Mouse (Mus musculus) embryonic facial prominence, embryonic 13.5 days (tissue): Measurements from ENCODE around the gene Insl3. TPM values are rescaled to one million over a fixed set of nuclear protein-coding genes. Genes with fewer than 3 reads are reported as not detected.

ENCODE experiments used
- ATAC-seq: fragments of 200-750 bp; cut with Nextera tagmentation; 2 replicates; pipeline ENCODE4 v1.8.0; 2017; ENCODE audit warnings: low read depth; ENCODE audit not compliant: insufficient number of reproducible peaks, insufficient read depth, low FRiP score, low TSS enrichment
- H3K27ac ChIP-seq: fragments of 300-500 bp; sonication (generic); 2 replicates; pipeline ENCODE4 v1.5.1; 2015; ENCODE audit warnings: moderate library complexity, mild to moderate bottlenecking, inconsistent platforms
- H3K27me3 ChIP-seq: fragments of 300-500 bp; sonication (generic); 2 replicates; pipeline ENCODE4 v1.6.1; 2015; ENCODE audit warnings: mild to moderate bottlenecking, inconsistent platforms
- H3K36me3 ChIP-seq: fragments of 300-500 bp; sonication (generic); 2 replicates; pipeline ENCODE4 v1.6.1; 2015; ENCODE audit warnings: mild to moderate bottlenecking, inconsistent platforms
- H3K4me1 ChIP-seq: fragments of 300-500 bp; sonication (generic); 2 replicates; pipeline ENCODE4 v1.6.1; 2015; ENCODE audit warnings: inconsistent platforms
- H3K4me2 ChIP-seq: fragments of 300-500 bp; sonication (generic); 2 replicates; pipeline ENCODE4 v1.6.1; 2015; ENCODE audit warnings: moderate library complexity, mild to moderate bottlenecking, inconsistent platforms
- H3K4me3 ChIP-seq: fragments of 300-500 bp; sonication (generic); 2 replicates; pipeline ENCODE4 v1.5.1; 2015; ENCODE audit warnings: mild to moderate bottlenecking, inconsistent platforms
- H3K9ac ChIP-seq: fragments of 300-500 bp; sonication (generic); 2 replicates; pipeline ENCODE4 v1.6.1; 2015; ENCODE audit warnings: mild to moderate bottlenecking, inconsistent platforms
- H3K9me3 ChIP-seq: fragments of 300-500 bp; sonication (generic); 2 replicates; pipeline ENCODE4 v1.6.1; 2016; ENCODE audit warnings: inconsistent platforms
- WGBS: fragments of 180-500 bp; shearing (Covaris S2); methylation state at CpG from one replicate; pipeline ENCODE4 v1.1.7; 2015; ENCODE audit warnings: mixed read lengths; 5-methylcytosine and 5-hydroxymethylcytosine counted together
- polyA plus RNA-seq: library from polyadenylated mRNA; unstranded; fragments of >200 nt; fragmentation: Nextera tagmentation; extraction: Ambion mirVana; gene quantifications from 2 replicates; pipeline ENCODE4 v1.2.1, GENCODE M21; 2015

Insl3 gene
- 0.89 TPM in 1 of 2 replicates, not detected in the other for polyA plus RNA-seq

DNA sequence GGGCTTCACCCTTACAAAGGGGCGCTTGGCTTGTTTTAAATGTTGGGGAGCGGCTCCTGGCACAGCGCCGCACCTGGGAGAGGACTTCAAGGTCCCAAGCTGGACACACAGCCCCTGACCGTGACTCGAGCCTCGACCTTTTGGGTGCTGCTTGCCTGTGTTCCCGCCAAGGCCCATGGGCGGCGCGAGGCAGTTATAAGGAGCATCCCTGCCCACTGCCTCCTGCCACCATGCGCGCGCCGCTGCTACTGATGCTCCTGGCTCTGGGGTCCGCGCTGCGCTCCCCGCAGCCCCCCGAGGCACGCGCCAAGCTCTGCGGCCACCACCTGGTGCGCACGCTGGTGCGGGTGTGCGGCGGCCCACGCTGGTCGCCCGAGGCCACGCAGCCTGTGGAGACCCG lies at the start of gene Insl3:
Gene Insl3 (plus strand): TSS at position 187 of the 400 bp plus-strand sequence.
- Histone ChIP-seq H3K9ac (no peak within 1 kb of the TSS), H3K27ac (no peak within 1 kb of the TSS), H3K4me2 (no peak within 1 kb of the TSS), H3K4me3 (0 out of 2 replicates have a peak within 1 kb of the TSS, but pooled peaks have one; percentile 6), H3K4me1 (peaks cover 41% of the 10 kb centered on the region), H3K27me3 (peaks cover 100% of the 10 kb centered on the region), H3K36me3 (no peaks in the 10 kb centered on the region), H3K9me3 (0 out of 2 replicates have a peak, but pooled peaks cover 2% of the 10 kb centered on the region)
- WGBS: 5% methylated on average over 33 of the region's 33 CpGs
- no peak for ATAC-seq

DNA sequence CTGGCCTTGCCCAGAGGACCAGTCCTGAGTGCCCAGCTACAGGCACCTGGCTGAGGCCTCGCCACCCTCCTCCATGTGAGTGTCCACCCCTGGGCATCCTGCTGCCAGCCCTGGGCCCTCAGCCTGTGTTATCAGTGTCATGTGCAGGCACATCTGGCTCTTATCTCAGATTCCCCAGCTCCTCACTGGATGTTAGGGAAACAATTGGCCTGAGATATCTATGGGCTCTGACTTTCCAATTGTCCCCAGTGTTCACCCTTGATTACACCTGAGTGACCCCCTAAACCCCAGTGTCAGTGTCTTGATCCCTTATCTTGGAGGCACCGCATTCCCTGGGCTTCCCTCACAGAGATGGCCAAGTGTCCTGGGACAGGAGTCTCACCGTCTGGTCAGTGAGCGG lies 49.7 kb upstream of the Insl3 start:
- Histone ChIP-seq H3K36me3 (no peaks in the 10 kb centered on the region), H3K27me3 (peaks cover 24% of the 10 kb centered on the region), H3K9me3 (no peaks in the 10 kb centered on the region), H3K4me2 (no peak overlapping the region), H3K4me1 (peaks cover 5% of the 10 kb centered on the region; the same call in 1 of the 2 replicates), H3K27ac (no peak overlapping the region), H3K9ac (no peak overlapping the region), H3K4me3 (no peak overlapping the region)
- ATAC-seq: no peak
- WGBS: 97% methylated on average over 4 of the region's 4 CpGs

DNA sequence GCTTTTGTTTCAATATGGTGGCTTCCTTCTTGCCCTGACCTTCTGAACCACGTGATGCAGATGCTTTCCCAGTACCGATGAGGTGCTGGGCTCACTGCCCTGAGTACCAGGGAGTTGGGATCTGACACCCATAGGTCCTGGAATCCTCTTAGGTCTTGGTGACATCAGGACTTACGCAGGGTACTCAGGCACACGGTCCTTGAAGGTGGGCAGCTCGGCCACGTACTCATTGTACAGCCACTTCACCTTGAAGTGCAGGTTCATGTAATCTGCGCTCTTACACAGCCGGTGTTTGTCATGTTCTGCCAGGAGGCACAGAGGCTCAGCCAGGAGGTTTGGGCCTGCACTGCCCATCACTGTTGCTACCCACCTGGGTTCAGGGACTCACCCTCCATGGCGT lies 43.5 kb upstream of the Insl3 start:
- no peak overlapping the region for H3K4me2 ChIP-seq
- no peaks in the 10 kb centered on the region; the same call in 1 of the 2 replicates for H3K27me3 ChIP-seq
- WGBS: 80% methylated on average over 9 of the region's 9 CpGs
- H3K4me3 ChIP-seq: no peak overlapping the region
- H3K4me1 ChIP-seq: no peaks in the 10 kb centered on the region
- no peak for ATAC-seq
- no peaks in the 10 kb centered on the region for H3K36me3 ChIP-seq
- no peak overlapping the region for H3K27ac ChIP-seq
- H3K9ac ChIP-seq: no peak overlapping the region
- no peaks in the 10 kb centered on the region for H3K9me3 ChIP-seq

DNA sequence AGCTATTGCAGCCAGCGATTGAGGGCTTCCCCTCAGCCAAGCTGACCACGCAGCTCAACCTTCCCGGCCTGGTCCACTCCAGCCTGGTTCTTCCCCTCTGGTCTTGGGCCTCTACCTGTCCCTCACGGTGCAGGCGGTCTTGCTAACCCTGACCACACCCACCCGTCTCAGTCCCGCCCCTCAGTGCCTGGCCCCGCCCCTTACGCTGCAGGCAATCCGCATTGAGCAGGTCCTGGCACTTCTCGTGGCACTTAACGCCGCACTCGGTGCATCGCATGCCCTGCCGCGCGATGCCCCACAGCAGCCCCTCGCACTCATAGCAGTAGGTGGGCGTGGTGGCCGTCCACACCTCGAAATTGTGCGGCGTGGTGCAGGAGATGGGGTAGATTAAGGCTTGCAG lies 34.4 kb upstream of the Insl3 start:
- 1% methylated on average over 24 of the region's 24 CpGs for WGBS
- peak overlapping the region; percentile 46; the same call in 1 of the 2 replicates for H3K9ac ChIP-seq
- H3K27ac ChIP-seq: no peak overlapping the region
- H3K27me3 ChIP-seq: peaks cover 74% of the 10 kb centered on the region
- 0 out of 2 replicates have a peak, but pooled peaks have one; percentile 27 for ATAC-seq
- H3K4me2 ChIP-seq: peak overlapping the region; percentile 54
- H3K9me3 ChIP-seq: no peaks in the 10 kb centered on the region
- peak overlapping the region; percentile 24 for H3K4me3 ChIP-seq
- peaks cover 9% of the 10 kb centered on the region for H3K4me1 ChIP-seq
- H3K36me3 ChIP-seq: no peaks in the 10 kb centered on the region

DNA sequence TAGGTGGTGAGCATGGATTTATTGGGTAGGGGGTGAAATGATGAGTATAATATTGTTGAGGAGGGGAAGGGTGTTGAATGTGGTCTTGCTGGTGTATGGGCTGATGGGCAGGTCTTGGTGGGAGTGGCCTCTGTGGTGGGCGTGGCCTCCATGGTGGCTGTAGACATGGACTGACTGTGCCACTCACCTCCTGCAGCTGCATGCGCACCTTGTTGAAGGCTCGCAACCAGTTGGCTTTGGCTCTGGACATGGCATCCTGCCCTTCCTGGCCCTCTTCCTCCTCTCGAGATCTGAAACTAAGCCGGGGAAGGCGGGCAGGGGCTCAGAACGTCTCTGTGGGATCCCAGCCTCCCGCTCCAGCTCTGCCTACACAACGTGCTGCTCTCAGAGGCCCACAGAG lies 31.2 kb upstream of the Insl3 start:
- no peak for ATAC-seq
- peaks cover 13% of the 10 kb centered on the region for H3K4me1 ChIP-seq
- H3K9me3 ChIP-seq: no peaks in the 10 kb centered on the region
- H3K9ac ChIP-seq: 0 out of 2 replicates have a peak overlapping the region, but pooled peaks have one; percentile 44
- no peak overlapping the region for H3K27ac ChIP-seq
- H3K4me3 ChIP-seq: no peak overlapping the region
- no peak overlapping the region for H3K4me2 ChIP-seq
- H3K36me3 ChIP-seq: no peaks in the 10 kb centered on the region
- H3K27me3 ChIP-seq: peaks cover 91% of the 10 kb centered on the region
- WGBS: 29% methylated on average over 9 of the region's 9 CpGs

DNA sequence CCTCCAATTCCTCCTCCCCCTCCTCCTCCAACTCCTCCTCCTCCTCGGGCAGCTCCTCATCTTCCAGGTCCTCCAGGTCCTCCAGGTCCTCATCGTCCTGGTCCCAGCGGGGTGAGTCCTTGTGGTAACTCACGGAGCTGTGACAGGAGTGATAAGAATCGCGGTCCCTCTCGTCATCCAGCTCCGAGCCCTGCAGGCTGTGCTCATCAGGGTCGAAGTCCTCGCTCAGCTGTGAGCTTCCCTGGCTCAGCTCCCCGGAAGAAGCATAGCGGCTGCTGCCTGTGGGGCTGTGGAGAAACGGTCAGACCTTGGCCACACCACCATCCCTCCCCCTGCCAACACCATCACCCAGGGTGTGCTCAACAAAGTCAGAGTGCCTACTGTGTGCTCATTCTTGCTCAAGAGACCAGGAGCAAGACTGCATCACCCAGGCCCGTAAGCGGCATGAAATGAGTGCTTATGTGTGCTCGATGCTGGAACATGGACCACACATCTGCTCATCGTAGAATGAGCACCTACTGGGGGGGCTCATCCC lies 30.4 kb upstream of the Insl3 start:
- ATAC-seq: no peak
- no peaks in the 10 kb centered on the region for H3K9me3 ChIP-seq

DNA sequence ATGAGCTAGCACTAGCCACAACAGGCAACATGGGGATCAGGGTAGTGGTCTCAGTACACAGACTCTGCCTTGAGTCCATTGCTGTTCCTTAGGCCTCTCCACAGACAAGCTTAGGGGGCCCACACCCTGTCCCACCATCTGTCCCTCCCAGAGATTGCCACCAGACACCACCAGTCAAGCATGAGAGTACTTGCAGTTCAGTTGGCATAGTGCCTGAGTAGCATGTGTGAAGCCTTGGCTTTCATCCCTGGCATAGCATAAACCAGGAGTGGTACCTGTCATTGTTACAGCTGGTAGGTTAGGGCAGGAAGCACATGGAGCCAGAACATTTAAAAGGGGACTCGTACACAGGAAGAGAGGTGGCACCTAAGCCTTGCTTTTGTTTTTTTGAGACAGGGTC lies 29.3 kb upstream of the Insl3 start:
- no peak for ATAC-seq
- Histone ChIP-seq H3K9ac (no peak overlapping the region), H3K27ac (no peak overlapping the region), H3K4me1 (peaks cover 8% of the 10 kb centered on the region), H3K4me3 (no peak overlapping the region), H3K4me2 (no peak overlapping the region), H3K36me3 (no peaks in the 10 kb centered on the region), H3K27me3 (peaks cover 88% of the 10 kb centered on the region), H3K9me3 (no peaks in the 10 kb centered on the region)
- 62% methylated on average over 1 of the region's 1 CpGs for WGBS

More for the DNA sequence above, 30.4 kb upstream of the Insl3 start:
- Histone ChIP-seq H3K4me1 (peaks cover 13% of the 10 kb centered on the region), H3K9ac (no peak overlapping the region), H3K4me2 (no peak overlapping the region), H3K36me3 (no peaks in the 10 kb centered on the region), H3K27me3 (peaks cover 91% of the 10 kb centered on the region), H3K4me3 (no peak overlapping the region), H3K27ac (no peak overlapping the region)
- 28% methylated on average over 17 of the region's 17 CpGs for WGBS

DNA sequence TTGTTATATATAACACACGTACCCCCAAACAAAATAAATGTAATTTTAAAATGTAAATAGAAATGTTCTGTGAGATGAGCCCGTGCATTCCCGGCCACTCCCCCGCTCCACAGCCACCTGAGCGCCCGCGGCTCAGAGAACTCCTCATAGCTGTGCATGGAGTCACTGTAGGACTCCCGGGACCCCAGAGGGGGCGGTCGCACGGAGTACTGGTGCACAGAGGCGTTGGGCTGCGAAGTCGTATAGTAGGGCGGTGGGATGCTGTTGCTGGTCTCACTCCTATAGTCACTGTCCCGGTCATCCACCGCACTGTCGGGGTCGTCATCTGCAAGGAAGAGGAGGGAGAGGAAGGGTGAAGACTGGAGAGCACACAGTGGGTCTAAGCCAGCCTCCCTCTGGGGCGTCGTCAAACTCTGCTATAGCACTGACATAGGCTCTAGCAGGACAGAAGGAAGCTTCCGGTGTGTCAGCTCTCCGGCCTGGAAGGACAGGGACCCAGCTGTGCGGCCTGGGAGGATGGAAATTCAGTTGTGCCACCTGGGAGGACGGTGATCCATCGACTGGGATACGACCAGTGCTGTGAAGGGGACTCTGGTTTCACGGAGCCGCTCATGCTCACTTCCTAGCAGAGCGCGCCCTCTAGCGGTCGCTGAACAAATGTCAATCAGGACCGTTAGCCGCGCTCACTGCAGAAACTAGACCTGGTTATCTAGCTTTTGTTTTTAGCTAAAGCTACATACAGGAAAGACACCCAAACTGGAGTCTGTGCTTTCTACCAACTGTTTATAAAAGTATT lies 28.5 kb upstream of the Insl3 start:
- peak overlapping the region; percentile 37 for H3K4me2 ChIP-seq
- H3K27ac ChIP-seq: no peak overlapping the region
- H3K36me3 ChIP-seq: no peaks in the 10 kb centered on the region
- peaks cover 84% of the 10 kb centered on the region for H3K27me3 ChIP-seq
- WGBS: 9% methylated on average over 36 of the region's 36 CpGs
- H3K9ac ChIP-seq: 0 out of 2 replicates have a peak overlapping the region, but pooled peaks have one; percentile 40
- no peak for ATAC-seq
- H3K4me3 ChIP-seq: no peak overlapping the region
- no peaks in the 10 kb centered on the region for H3K9me3 ChIP-seq
- H3K4me1 ChIP-seq: peaks cover 6% of the 10 kb centered on the region; the same call in 1 of the 2 replicates

DNA sequence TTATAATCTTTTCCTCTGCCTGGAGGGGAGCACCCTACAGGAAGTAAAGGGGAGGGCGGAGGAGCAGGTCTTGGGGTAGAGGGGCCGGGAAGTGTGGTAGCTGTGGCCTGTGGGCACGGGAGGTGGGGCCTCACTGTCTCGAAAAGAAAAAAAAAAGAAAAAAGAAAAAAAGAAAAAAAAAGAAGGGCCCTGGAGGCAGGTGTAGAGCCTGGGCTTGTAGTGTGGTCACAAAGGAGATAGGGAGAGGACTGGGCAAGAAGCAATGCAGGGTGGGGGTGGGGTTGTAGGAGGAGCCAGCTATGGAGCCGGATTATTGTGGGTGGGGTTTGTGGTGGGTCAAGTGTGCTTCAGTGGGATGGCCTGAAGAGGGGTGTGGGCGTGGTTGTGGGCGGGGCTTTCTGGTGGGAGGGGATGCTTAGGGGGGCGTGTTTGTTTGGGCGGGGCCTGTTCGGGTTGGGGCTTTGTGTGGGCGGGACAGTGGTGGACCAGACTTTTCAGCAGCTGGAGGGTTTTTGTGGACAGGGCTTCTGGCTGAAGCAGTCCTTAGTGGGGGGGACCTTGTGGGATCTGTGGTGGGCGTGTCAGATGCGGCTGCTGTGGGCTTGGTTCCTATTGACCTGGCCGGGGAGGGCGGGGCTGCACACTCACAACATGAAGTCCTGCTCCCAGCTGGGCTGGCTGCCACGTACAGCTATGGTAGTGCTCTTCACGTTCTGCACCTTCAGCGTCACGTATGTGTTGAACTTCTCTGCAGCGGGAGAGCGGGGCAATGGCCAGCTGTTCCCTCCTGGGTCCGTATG lies 23.5 kb upstream of the Insl3 start:
- 4% methylated on average over 22 of the region's 22 CpGs for WGBS
- H3K4me3 ChIP-seq: 0 out of 2 replicates have a peak overlapping the region, but pooled peaks have one; percentile 3

DNA sequence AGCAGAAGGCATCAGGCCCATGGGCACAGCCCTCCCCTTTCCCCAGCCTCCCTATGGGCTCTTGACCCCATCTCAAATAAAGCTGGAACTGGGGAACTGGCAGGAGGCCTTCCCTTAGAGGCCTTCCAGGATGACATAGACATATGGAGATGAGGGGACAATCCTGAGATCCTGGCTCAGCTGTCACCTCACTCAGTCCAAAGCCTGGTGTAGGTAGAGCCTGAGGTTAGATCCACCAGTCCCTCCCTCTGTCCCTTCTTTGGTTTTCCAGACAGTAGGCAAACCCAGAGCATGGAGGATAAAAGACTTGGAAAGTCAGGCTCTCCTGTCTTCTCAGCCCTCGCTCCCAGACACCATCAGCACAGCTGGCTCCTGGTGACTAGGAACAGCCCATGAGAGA lies 22.2 kb upstream of the Insl3 start:
- Histone ChIP-seq H3K9me3 (no peaks in the 10 kb centered on the region), H3K4me2 (no peak overlapping the region), H3K27ac (no peak overlapping the region), H3K9ac (no peak overlapping the region), H3K4me3 (no peak overlapping the region), H3K27me3 (peaks cover 83% of the 10 kb centered on the region), H3K36me3 (no peaks in the 10 kb centered on the region), H3K4me1 (peaks cover 31% of the 10 kb centered on the region)
- WGBS: 27% methylated on average over 1 of the region's 1 CpGs
- ATAC-seq: no peak

More for the DNA sequence above, 23.5 kb upstream of the Insl3 start:
- no peaks in the 10 kb centered on the region for H3K36me3 ChIP-seq
- peaks cover 85% of the 10 kb centered on the region for H3K27me3 ChIP-seq
- no peak overlapping the region for H3K9ac ChIP-seq
- H3K27ac ChIP-seq: no peak overlapping the region
- H3K9me3 ChIP-seq: no peaks in the 10 kb centered on the region
- ATAC-seq: no peak
- peaks cover 24% of the 10 kb centered on the region for H3K4me1 ChIP-seq
- peak overlapping the region; percentile 48 for H3K4me2 ChIP-seq

DNA sequence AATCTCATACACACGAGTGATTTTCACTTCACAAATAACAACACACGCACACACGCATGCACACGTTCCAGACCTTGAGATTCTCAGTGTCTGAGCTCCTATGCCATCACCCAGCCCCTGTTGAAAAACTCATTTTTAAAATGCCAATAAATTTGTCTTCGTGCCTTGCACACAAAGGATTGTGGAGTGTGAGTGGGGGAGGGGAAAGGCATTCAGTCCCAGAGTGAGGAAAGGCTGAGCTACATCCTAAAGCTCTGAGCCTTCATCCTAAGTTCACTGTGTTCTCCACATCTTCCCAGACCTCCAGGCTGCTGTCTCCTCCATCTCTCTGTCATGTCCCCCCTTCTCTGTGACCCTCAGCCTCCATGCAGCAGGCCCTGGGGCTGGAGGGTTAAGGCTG lies 21.8 kb upstream of the Insl3 start:
- H3K27me3 ChIP-seq: peaks cover 79% of the 10 kb centered on the region
- 50% methylated on average over 5 of the region's 5 CpGs for WGBS
- H3K4me1 ChIP-seq: peaks cover 31% of the 10 kb centered on the region
- H3K9me3 ChIP-seq: no peaks in the 10 kb centered on the region
- H3K9ac ChIP-seq: no peak overlapping the region; the same call in 1 of the 2 replicates
- H3K4me2 ChIP-seq: no peak overlapping the region
- no peak overlapping the region for H3K4me3 ChIP-seq
- no peak overlapping the region for H3K27ac ChIP-seq
- H3K36me3 ChIP-seq: no peaks in the 10 kb centered on the region
- no peak for ATAC-seq
